Mouse (Mus musculus) thymus, adult 2 months (tissue): ENCODE measurements at regions not wholly inside any gene's neighbourhood (a gene's known extent, or its start where the extent isn't known, plus 50 kb on each side); places are given as distances from the start of the nearest gene placed in this dataset.

Experiments used
- CTCF ChIP-seq: fragments of 200-500 bp; IDR thresholded peaks from 2 replicates; pipeline ENCODE4 v1.5.1; 2012; ENCODE audit warnings: mild to moderate bottlenecking, control low read depth, low read length, moderate library complexity, borderline replicate concordance; ENCODE audit not compliant: control insufficient read depth, poor library complexity, insufficient read depth; ENCODE audit errors: extremely low read depth
- POLR2A ChIP-seq: fragments of 200-500 bp; IDR thresholded peaks from 2 replicates; pipeline ENCODE4 v1.6.1; 2012; ENCODE audit warnings: mild to moderate bottlenecking, low read length, control low read depth, moderate library complexity; ENCODE audit not compliant: control insufficient read depth, poor library complexity, insufficient read depth; ENCODE audit errors: extremely low read depth

DNA sequence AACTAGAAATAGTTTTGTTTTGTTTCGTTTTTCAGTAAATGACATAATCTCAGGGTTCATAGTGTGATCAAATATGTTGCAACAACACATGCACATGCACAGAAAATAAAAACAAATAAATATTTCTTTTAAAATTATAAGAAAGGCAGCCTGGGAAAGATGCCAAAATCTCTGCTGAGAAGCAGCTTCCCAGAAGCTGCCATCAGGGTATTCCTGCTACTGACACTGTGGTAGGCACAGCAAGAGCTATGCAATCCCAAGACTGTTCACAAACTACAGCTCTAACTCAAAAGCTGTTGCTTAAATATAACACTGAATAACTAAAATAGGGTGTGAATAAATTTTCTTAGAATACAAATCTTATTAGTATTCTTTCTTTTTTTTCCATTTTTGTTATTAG, 570.7 kb upstream of the Lmcd1 start:
- no peak for TF ChIP-seq POLR2A
- no peak for TF ChIP-seq CTCF
